Mouse (Mus musculus): ENCODE measurements around the gene Myo1d. TPM values are rescaled to one million over a fixed set of nuclear protein-coding genes. Genes with fewer than 3 reads are reported as not detected.

Gene Myo1d
- not detected in 2 replicates for polyA plus RNA-seq (2012; ENCODE audit: insufficient read depth, insufficient read length, low replicate concordance, missing spikeins)

DNA sequence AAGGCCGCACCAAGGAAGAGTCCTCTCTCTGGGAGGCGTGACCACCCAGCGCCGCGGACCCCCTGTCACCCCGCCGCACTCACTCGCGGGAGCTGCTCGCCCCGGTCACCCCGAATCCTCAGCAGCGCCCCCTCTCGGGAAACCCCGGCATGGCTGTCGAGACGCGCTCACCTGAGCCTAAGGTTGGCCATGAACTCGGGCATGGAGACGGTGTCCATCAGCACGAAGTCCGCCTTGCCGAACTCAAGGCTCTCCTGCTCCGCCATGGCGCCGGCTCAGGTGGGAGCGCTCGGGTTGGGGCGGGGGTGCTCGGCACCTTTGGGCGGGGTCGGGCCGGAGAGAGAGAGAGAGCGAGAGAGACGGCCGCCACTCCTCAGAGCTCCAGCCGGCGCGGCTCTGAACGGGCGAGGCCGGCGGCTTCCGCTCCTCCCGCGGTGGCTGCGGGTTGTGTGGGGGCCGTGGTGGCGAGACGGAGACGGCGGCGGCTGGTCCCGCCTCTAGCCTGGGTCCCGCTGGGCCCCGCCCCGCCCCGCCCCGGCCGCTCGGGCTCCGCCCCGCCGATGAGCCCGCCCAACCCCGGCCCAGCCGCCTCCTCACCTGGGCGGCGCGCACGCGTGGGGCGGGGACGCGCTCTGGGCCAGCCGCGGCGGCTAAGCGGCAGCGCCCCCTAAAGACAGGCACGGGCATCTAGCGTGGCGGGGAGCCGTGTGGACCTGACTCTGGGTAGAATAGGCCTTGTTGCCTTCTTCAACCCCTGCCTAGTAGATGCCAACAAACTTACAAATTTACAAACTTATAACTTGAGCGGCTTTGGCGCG lies at the start of gene Myo1d:
Gene Myo1d (minus strand): TSS at position 499 of the 818 bp plus-strand sequence.
- no peak within 1 kb of the TSS for H3K27ac ChIP-seq (ENCODE audit: insufficient read depth, low read depth, low read length)
- TF ChIP-seq POLR2A (IDR thresholded peaks at IDR 0.05; ENCODE audit: insufficient read depth, low read depth, low read length) = no peak
- TF ChIP-seq CTCF (IDR thresholded peaks at IDR 0.05; ENCODE audit: insufficient read depth, low read depth, low read length) = peak; percentile 74
- 1% methylated on average over 86 of the region's 87 CpGs for WGBS

DNA sequence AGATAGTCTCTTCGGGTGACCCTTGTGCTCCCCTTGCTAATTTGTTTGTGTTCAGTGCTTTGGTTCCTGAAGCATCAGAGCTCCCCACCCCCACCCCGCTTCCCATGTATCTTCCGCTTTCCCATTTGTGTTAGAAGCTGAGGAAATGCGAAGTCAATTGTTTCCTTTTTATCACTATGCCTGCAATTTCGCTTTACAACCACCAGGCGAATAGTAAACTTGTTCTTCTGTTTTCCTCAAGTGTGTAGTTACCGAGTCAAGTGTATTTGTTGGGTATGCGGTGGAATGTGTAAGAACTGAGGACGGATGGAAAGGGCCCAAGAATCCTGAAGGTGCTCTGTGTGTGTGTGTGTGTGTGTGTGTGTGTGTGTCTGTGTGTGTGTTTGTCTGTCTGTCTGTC lies 42.0 kb upstream of the Myo1d start:
- H3K27ac ChIP-seq (ENCODE audit: insufficient read depth, low read depth, low read length) = no peak overlapping the region
- H3K4me1 ChIP-seq (ENCODE audit: control insufficient read depth, insufficient read depth, low read length) = peaks cover 10% of the 10 kb centered on the region
- WGBS = 86% methylated on average over 9 of the region's 9 CpGs
- no peak for TF ChIP-seq CTCF (IDR thresholded peaks at IDR 0.05; ENCODE audit: insufficient read depth, low read depth, low read length)
- TF ChIP-seq POLR2A (IDR thresholded peaks at IDR 0.05; ENCODE audit: insufficient read depth, low read depth, low read length) = no peak
- H3K4me3 ChIP-seq (ENCODE audit: insufficient read depth, low read depth, low read length) = no peak overlapping the region

More for the DNA sequence above, at the start of gene Myo1d:
- Histone ChIP-seq H3K4me3 (ENCODE audit: insufficient read depth, low read depth, low read length) (peak within 1 kb of the TSS; percentile 94), H3K4me1 (ENCODE audit: control insufficient read depth, insufficient read depth, low read length) (peaks cover 5% of the 10 kb centered on the region)

DNA sequence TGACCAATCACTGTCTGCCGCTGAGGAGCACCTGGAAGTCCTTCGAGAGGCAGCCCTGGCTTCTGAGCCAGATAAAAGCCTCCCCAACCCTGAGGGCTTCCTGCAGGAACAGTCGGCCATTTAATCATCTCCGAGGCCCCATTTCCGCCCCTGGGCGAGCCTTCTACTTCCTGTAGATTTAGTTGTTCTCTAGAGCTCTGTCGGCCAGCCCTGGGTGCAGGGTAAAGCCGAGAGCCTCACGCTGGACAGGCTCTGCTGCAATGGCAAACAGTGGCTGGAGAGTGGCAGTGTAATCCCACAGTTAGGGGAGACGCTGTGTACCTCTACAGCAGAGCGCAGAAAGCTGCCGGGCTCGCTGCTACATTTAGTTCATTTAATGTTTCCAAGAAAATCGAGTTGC lies 41.5 kb upstream of the Myo1d start:
- no peak overlapping the region for H3K27ac ChIP-seq (ENCODE audit: insufficient read depth, low read depth, low read length)
- no peak overlapping the region for H3K4me3 ChIP-seq (ENCODE audit: insufficient read depth, low read depth, low read length)
- WGBS = 60% methylated on average over 14 of the region's 14 CpGs
- TF ChIP-seq POLR2A (IDR thresholded peaks at IDR 0.05; ENCODE audit: insufficient read depth, low read depth, low read length) (no peak), CTCF (IDR thresholded peaks at IDR 0.05; ENCODE audit: insufficient read depth, low read depth, low read length) (0 out of 2 replicates have a peak, but pooled peaks have one; percentile 16)
- peaks cover 10% of the 10 kb centered on the region for H3K4me1 ChIP-seq (ENCODE audit: control insufficient read depth, insufficient read depth, low read length)

DNA sequence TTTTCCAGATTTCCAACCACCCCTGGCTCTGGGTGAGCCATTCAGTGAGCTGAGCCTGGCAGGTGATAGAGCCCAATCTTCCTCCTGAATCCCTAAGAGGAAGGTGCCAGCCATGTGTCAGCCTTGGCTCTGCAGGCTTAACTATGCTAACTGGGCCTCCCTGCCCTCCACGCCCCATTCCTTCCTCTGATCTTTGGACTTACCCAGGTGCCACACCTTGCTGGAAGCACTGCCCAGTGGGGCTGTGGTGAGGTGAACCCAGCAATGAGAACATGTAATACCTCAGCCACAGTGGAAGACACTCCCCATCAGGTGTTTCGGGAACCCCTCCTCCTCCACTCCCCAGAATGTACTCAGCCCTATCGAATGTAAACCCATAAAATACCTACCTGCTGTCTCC lies 40.3 kb upstream of the Myo1d start:
- Histone ChIP-seq H3K4me3 (ENCODE audit: insufficient read depth, low read depth, low read length) (no peak overlapping the region), H3K27ac (ENCODE audit: insufficient read depth, low read depth, low read length) (no peak overlapping the region), H3K4me1 (ENCODE audit: control insufficient read depth, insufficient read depth, low read length) (peaks cover 10% of the 10 kb centered on the region)
- WGBS = 94% methylated on average over 3 of the region's 3 CpGs
- no peak for TF ChIP-seq POLR2A (IDR thresholded peaks at IDR 0.05; ENCODE audit: insufficient read depth, low read depth, low read length)
- no peak for TF ChIP-seq CTCF (IDR thresholded peaks at IDR 0.05; ENCODE audit: insufficient read depth, low read depth, low read length)

DNA sequence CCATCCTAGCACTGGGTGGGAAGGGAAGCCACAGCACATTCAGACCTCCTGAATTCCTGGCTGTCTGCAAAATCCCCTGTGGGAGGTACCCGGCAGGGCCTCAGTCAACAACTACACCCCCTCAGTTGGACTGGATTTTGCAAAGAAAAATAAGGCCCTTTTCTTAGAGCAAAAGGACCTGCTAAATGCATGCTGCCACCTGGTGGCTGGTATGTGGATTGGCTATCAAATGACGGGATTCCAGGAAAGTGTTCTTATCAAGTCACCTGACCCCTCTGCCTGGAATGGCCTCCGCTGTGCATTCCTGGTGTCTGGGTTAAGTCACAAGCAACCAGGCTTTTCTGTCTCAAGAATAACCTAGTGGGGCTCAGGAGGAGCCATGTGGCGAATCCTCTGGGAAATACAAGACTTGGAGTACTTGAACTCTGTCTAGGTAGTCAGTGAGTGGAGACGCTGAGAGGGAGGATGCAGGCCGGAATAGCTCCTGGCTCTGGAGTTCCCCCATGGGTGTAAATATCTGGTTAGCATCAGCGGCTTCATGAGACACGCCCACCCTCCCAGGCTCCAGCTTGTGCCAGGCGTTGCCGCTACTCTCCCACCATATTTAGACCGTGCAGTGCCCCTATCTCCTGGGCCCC lies 38.4 kb upstream of the Myo1d start:
- H3K4me1 ChIP-seq (ENCODE audit: control insufficient read depth, insufficient read depth, low read length) = peaks cover 10% of the 10 kb centered on the region
- TF ChIP-seq CTCF (IDR thresholded peaks at IDR 0.05; ENCODE audit: insufficient read depth, low read depth, low read length) = peak; percentile 43
- TF ChIP-seq POLR2A (IDR thresholded peaks at IDR 0.05; ENCODE audit: insufficient read depth, low read depth, low read length) = no peak
- WGBS = 41% methylated on average over 11 of the region's 11 CpGs
- no peak overlapping the region for H3K4me3 ChIP-seq (ENCODE audit: insufficient read depth, low read depth, low read length)
- no peak overlapping the region for H3K27ac ChIP-seq (ENCODE audit: insufficient read depth, low read depth, low read length)

DNA sequence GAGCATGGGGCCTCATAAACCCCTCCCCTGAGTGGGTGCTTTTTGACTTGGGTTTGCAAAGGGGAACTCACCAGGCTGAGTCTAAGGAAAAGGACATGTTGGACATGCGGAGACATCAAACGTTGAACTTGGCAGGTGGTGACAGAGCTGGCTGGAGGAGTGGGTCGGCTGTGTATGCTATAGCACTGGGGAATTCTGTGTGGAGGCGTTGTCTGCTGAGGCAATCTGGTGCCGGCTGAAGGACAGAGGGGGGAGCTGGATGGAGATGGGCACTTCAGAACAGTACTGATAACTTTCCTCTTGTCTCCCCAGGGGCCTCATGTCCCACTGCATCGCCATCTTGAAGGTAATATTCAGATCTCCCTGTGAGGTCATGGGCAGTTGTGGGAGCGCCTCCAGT lies 35.5 kb upstream of the Myo1d start:
- no peak overlapping the region for H3K4me3 ChIP-seq (ENCODE audit: insufficient read depth, low read depth, low read length)
- WGBS = 91% methylated on average over 7 of the region's 7 CpGs
- TF ChIP-seq CTCF (IDR thresholded peaks at IDR 0.05; ENCODE audit: insufficient read depth, low read depth, low read length) = no peak

DNA sequence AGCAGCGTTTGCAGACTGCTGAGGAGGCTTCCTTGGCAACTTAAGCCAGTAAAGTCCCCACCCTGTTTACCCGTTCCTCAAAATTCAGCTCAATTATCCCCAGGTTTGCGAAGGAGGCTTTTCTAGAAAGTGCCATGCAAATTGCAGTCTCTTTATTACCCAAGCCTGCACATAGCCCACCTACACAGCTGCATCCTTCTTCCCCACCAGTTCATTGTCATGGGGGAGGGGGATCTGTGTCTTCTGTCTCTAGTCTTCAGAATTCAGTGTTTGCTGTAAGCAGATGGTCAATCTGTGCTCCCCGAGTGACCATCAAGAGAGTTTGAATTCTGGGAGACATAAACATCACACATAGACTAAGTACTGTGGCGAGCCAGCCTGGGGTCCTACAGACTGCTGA lies 31.3 kb upstream of the Myo1d start:
- Histone ChIP-seq H3K4me3 (ENCODE audit: insufficient read depth, low read depth, low read length) (no peak overlapping the region; the same call in 1 of the 2 replicates), H3K27ac (ENCODE audit: insufficient read depth, low read depth, low read length) (no peak overlapping the region), H3K4me1 (ENCODE audit: control insufficient read depth, insufficient read depth, low read length) (peaks cover 9% of the 10 kb centered on the region)
- WGBS = 26% methylated on average over 5 of the region's 5 CpGs
- TF ChIP-seq POLR2A (IDR thresholded peaks at IDR 0.05; ENCODE audit: insufficient read depth, low read depth, low read length) (no peak), CTCF (IDR thresholded peaks at IDR 0.05; ENCODE audit: insufficient read depth, low read depth, low read length) (no peak)

More for the DNA sequence above, 35.5 kb upstream of the Myo1d start:
- Histone ChIP-seq H3K4me1 (ENCODE audit: control insufficient read depth, insufficient read depth, low read length) (peaks cover 13% of the 10 kb centered on the region), H3K27ac (ENCODE audit: insufficient read depth, low read depth, low read length) (no peak overlapping the region)

DNA sequence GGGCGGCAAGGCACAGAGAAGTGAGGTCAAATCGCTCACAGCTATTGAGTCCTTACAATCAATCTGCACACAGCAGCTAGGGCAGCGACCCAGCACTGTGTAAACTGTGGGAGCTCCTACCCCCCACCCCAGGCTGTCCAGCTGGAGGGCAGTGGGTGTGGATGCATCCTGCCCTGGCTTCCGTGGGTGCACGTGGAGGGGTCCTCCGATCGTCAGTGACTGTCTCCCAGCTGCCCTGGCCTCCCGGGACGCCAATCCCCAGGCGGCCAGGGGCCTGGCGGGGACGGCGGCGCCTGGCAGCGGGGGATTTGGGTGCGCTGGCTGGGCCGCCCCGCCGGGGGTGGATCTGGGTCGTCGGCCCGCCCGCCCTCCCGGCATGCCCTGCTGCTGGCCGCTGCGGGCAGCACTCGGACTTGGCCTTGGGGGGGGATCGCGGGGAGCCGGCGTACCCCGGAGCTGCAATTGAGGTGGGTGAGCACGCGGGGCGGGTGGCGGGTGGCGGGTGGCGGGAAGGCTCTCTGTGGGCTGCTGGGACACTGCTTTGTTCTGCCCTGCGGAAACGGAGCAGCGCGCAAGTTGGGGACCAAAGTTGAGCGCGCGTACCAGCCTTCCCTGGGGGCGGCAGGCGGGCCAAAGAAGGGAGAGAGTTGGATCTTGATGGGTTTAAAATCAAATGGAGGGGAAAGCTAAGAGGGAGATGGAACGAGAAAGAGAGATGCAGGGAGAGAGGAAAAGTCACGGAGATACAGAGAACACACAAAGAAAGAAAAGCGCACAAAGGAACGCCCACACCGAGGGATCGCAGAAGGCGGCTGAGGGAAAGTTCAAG lies 30.4 kb upstream of the Myo1d start, which contains the start of gene Tmem98:
Gene Tmem98 (plus strand): TSS at position 183 of the 829 bp plus-strand sequence.
- TF ChIP-seq POLR2A (IDR thresholded peaks at IDR 0.05; ENCODE audit: insufficient read depth, low read depth, low read length) = no peak
- no peak for TF ChIP-seq CTCF (IDR thresholded peaks at IDR 0.05; ENCODE audit: insufficient read depth, low read depth, low read length)
- H3K4me3 ChIP-seq (ENCODE audit: insufficient read depth, low read depth, low read length) = peak within 1 kb of the TSS; percentile 45
- no peak within 1 kb of the TSS for H3K27ac ChIP-seq (ENCODE audit: insufficient read depth, low read depth, low read length)
- 3% methylated on average over 54 of the region's 54 CpGs for WGBS
- peaks cover 9% of the 10 kb centered on the region for H3K4me1 ChIP-seq (ENCODE audit: control insufficient read depth, insufficient read depth, low read length)
